Mouse (Mus musculus) left cerebral cortex, adult 18-20 months (tissue): ENCODE results near the gene Pak6. TPM values are rescaled to one million over a fixed set of nuclear protein-coding genes. Genes with fewer than 3 reads are reported as not detected.

ENCODE experiments used
- DNase-seq, 2 experiments: peaks; one replicate each; pipeline ENCODE4 v3.0.0; 2021 to 2022; ENCODE audit warnings: low spot score in 2 of 2, mixed read lengths in 1 of 2
- total RNA-seq, 2 experiments: library from RNA; stranded (reverse); gene quantifications; 2 replicates each; pipeline ENCODE4 v1.2.3; 2021

Pak6 gene
- total RNA-seq, 2 experiments from 2014 or later: 79.7 to 86.4 TPM

DNA sequence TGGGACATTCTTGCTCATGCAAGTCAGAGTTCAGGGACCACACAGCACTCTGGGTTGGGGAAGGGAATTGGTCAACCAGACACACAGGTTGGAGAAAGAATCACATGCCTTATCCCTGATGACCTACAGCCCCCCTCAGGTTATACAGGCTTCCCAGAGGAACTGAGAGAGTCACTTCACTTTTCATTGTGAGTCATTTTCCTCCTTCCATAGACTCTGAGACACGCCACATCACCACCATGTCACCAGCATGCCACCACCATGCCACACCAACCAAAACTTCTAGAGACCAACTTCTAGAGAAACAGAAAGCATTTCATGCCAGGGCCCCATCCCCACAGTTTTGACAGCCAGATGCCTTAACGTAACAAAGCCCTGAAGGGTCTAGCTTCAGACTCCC lies 63.8 kb downstream of the Pak6 start:
- DNase-seq: no peak

DNA sequence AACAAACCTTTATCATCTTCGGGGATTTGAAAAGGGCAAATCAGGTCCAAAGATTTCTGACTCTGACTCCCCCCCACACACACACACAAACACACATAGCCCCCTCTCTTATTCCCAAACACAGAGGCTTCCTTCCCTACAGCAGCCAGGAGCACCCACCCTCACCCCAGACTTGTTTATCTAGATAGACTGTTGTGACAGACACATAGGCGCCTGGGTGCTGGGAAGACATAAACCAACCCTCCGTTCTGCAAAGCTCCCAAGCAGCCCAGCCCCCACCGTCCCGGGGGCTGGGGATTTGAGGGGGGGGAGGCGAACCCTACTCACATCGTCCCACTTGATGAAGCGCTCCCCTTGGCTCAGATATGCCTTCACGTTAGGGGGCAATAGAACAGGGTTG lies 64.8 kb downstream of the Pak6 start:
- DNase-seq: no peak

DNA sequence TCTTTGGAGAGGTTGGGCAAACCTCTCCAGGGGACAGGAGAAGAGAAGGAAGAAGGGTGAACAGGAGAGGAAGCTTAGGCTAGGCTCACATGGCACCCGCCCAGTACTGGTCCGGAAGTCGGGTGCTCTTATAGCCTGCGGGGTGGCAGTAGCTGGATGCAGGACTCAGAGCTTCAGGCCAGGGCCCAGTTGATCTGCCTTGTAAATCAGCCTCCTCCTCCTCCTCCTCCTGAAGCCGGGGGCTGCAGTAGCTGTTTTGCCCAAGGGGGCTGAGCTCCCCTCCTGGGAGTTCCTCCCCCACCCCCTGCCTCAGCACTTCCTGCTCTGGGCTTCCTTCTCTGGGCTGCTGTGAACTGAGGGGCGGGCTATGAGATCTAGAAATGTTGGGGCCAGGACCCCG lies 65.2 kb downstream of the Pak6 start, which contains the start of gene Plcb2:
Gene Plcb2 (minus strand): TSS at position 102 of the 400 bp plus-strand sequence.
- no peak for DNase-seq

GRCm38 (mm10) chr2:118729194-118729593 lies 66.1 kb downstream of the Pak6 start:
- no peak for DNase-seq

GRCm38 (mm10) chr2:118729816-118730621 lies 66.9 kb downstream of the Pak6 start:
- no peak for DNase-seq

DNA sequence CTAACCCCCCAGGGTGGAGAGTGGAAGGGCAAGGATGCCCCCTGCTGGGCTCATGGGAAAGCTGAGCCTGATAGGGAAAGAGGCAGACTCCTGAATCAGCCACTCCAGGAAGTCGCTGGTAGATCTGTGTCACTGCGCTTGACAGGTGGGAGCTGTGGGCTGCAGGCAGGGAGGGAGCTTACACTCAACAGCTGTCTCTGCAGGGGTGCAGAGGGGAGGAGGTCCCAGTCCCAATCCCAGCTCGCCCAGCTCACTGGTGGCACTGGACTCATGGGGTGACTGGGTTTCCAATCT lies 67.5 kb downstream of the Pak6 start:
- peak; percentile 75 to 83 for DNase-seq

DNA sequence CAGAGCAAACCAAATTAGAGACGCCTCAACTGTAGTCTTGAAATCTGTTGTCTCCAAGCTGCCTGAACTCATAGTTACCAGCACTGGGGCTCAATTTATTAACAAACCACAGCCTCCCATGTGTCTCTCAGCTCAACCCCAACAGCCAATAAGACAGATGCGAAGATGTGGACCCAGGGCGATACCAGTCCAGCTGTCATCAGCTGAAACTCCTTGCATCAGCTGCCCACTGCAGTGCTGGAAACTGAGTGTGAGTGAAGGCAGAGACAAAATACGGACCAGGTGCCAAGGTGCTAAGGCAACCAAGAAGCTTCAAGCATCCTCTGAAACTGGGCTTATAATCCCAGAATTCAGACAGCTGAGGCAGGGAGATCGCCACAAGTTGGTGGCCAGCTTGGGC lies 68.9 kb downstream of the Pak6 start:
- DNase-seq: no peak

DNA sequence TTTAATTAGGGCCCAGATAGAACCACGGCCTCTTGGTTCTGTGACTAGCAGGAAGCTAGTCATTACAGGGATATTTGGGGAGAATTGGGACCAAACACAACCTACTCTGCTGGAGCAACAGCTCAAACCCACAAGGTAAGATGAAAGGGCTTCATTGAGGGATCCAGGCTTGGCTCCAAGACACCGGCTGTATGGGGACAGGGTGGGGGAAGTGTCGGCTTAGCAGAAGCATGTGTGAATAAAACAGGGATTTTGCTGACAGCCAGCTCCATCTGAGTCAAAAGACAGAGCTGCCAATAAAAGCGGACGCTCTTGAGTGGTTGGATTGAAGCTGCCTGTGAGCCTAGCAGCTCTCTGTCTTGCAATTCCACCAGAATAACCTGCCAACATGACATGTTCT lies 70.2 kb downstream of the Pak6 start:
- DNase-seq: no peak

- no peak for DNase-seq
Observed at GRCm38 (mm10) chr2:118740341-118740740, 77.2 kb downstream of the Pak6 start.

DNA sequence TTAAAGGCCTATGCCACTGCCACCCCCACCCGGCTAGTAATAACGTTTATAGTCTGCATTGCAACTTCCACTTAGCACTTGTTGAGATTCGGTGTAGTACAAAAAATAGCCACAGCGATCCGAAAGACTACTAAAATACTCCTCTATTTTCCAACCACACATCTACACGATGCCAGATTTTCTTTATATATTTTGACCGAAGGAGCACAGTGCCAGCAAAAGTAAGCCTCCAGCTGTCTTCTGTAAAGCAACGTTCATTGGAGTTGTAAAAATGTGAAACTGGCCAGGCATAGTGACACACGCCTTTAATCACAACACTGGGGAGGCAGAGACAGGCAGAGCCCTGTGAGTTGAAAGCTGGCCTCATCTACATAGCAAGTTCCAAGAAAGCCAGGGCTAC lies 78.1 kb downstream of the Pak6 start:
- DNase-seq: peak in 1 of 2 experiments; percentile 44

- DNase-seq: no peak
Observed at GRCm38 (mm10) chr2:118743261-118743943, 80.3 kb downstream of the Pak6 start.

- DNase-seq: no peak
Observed at GRCm38 (mm10) chr2:118744621-118745020, 81.5 kb downstream of the Pak6 start.

GRCm38 (mm10) chr2:118745232-118745884 lies 82.3 kb downstream of the Pak6 start, which contains the start of gene Inafm2:
Inafm2 (plus strand) TSS chr2:118745758.
- DNase-seq: peak; percentile 85 to 91

DNA sequence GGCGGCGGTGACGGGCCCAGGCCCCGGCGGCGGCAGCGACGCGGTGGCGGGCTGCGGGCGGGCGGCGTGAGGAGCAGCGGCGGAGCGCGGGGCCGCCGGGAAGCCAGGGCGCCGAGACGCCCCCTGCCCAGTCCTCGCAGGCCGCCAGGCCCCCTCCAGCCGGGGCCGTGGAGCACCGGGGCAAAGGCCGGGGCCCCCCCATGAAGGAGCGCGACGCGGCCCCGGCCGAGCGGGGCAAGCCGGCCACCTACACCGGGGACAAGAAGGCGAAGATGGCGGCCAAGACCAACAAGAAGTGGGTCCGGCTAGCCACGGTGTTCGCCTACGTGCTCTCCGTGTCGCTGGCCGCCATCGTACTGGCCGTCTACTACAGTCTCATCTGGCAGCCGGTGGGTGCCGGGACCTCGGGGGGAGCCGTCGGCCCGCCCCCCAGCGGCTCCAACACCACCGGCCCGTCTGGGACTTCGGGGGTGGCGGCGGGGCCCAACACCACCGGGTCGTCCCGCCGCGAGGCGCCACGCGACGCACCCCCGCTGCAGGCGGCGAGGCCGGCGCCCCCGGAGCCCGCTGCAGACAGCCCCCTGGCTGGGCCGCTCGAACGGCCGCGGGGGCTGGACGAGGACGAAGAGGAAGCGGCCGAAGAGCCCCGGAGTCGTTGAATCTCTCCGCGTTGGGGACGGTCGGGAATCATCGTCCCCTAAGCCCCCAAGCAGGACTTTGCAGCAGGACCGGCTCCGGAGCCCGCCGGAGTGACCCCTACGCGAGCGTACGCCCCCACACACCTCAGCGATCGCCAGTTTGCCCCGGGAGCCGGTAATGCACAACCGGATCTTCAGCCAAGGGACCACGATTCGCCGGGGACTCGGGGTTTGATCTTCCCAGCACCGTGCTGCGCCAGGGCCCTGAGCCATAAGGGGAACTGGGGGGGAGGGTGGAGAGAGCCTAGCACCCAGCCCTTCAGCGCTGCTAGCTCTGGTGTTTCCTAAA lies 83.1 kb downstream of the Pak6 start:
- peak in 1 of 2 experiments; percentile 33 for DNase-seq

GRCm38 (mm10) chr2:118747301-118747960 lies 84.3 kb downstream of the Pak6 start:
- DNase-seq: no peak

Other genes starting within 250 kb of the Pak6 start
- 100 to 1,000 TPM; 160 to 170 TPM for gene Srp14, start 183.6 kb upstream of the Pak6 start, total RNA-seq
- 1 to 10 TPM; 1.8 TPM for gene Bmf, start 113.6 kb upstream of the Pak6 start, total RNA-seq
- 1 to 10 TPM; 1.0 to 1.1 TPM for gene Bub1b, start 65.1 kb upstream of the Pak6 start, total RNA-seq
- 10 to 100 TPM; 27.5 to 33.7 TPM for gene Ankrd63, start 40.7 kb downstream of the Pak6 start, total RNA-seq
- 1 to 10 TPM; 3.0 to 3.1 TPM for gene Plcb2, start 65.1 kb downstream of the Pak6 start, total RNA-seq
- gene Inafm2, start 82.5 kb downstream of the Pak6 start, total RNA-seq: 10 to 100 TPM; 48.7 to 49.6 TPM
- gene Ccdc9b, start 99.4 kb downstream of the Pak6 start, total RNA-seq: 1 to 10 TPM; 4.4 to 4.8 TPM
- gene Phgr1, start 109.5 kb downstream of the Pak6 start, total RNA-seq: not detected
- gene Disp2, start 116.4 kb downstream of the Pak6 start, total RNA-seq: 100 to 1,000 TPM; 184 to 206 TPM
- 1 to 10 TPM; 1.5 to 1.7 TPM for gene Knstrn, start 150.7 kb downstream of the Pak6 start, total RNA-seq
- 10 to 100 TPM; 63.1 to 68.5 TPM for gene Ivd, start 198.7 kb downstream of the Pak6 start, total RNA-seq
- 10 to 100 TPM; 53.2 to 61.6 TPM for gene Bahd1, start 237.1 kb downstream of the Pak6 start, total RNA-seq